Mouse (Mus musculus): ENCODE results near the gene Osbp.
A peak's percentile ranks its signal among the peaks of the same experiment; 100 is the strongest.
"Not testable (repeated sequence)": the region's sequence is repeated elsewhere in the genome, so short reads cannot be mapped to it uniquely, and the experiment has no call there.

Gene Osbp

DNA sequence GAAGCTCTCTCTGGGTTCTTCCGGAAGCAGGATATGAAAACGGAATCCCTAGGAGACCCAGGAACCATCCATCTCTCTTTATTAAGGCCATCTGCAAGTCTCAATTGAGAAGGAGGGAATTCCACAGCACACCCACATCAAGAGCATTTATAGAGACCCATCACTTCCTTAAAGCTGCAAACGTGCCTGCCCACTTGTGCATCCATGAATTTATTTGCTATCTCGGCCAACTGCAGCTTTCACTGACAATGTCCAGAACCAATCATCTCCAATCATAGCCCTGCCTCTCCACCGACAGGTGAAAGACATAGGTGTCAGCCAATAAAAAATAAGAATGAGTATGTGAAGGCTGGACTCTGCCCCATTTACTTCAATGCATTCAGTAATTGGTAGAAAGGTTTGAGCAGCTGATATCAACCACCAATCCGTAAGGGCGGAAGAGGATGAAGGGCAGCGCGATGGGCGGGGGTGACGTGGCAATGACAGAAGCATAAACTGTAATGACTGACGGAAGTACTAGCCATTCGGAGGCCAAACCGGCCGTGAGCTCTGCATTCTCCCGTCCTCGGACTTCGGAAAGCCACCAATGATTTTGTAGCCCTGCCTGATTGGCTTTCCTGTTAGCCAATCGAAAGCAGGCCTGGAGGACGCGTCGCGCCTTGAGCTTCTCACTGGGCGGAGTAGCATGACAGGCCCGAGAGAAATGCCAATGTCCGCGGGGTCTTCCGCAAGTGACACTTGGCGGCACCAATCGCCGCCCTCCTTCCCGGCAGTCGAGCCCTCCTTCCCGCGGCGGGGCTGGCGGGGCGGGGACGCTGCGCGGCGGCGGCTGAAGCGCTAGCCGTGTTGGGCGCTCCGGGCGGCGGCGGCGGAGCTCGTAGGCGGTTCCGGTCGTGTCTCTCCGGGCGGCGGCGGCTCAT, at the start of gene Osbp:
Osbp (plus strand) TSS at position 919 of the 920 bp plus-strand sequence.
- DNase-seq (ENCODE audit: inconsistent ontology term): peak; percentile 100

DNA sequence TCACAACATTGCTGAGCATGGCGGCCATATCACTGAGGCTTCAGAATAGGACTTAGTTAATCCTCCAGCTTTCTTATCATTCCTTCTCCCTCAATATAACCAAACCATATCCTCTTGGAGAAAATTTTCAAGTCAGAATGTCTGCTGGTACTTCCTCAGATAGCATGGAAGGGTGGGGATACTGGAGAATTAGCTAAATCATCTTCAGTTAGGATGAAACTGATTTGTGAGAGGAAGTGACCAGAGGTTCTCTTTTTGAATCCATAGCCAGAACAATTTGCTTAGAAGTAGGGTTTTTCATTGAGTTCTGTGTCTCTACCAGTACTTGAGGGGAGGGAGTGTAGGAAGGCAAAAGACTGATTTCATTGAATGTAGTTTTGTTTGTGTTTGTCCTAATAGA, 43.7 kb upstream of the Osbp start:
- no peak for DNase-seq (ENCODE audit: inconsistent ontology term)

DNA sequence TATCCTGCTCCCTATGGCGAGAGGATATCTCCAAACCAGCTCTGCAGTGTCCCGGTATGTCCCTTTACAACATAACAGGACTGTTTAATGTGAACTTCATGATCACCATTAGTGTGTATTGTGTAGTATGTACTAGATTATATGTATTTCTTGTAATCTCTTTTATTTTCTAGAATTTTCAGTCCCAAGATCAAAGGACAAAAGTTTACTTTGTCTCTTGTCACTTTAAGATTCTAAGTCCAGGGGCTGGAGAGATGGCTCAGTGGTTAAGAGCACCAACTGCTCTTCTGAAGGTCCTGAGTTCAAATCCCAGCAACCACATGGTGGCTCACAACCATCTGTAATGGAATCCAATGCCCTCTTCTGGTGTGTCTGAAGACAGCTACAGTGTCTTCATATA, 43.2 kb upstream of the Osbp start:
- DNase-seq (ENCODE audit: inconsistent ontology term): not testable (repeated sequence)

DNA sequence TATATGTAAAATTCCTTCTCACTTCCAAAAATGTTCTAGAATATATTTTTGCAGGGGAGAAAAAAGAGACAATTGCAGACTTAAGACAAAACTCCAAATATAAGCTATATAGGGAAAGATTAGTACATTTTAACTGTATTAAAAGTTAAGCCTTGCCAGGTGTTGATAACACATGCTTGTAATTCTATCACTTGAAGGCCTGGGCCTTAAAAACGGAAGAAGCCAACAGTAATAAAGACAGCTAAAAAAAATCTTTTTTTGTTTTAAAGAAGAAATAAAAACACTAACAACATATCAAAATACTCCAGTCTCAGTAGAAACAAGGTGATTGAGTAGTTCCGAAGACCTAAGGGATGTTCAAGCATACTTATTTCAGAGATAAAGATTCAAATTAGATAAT, 39.4 kb upstream of the Osbp start:
- no peak for DNase-seq (ENCODE audit: inconsistent ontology term)

DNA sequence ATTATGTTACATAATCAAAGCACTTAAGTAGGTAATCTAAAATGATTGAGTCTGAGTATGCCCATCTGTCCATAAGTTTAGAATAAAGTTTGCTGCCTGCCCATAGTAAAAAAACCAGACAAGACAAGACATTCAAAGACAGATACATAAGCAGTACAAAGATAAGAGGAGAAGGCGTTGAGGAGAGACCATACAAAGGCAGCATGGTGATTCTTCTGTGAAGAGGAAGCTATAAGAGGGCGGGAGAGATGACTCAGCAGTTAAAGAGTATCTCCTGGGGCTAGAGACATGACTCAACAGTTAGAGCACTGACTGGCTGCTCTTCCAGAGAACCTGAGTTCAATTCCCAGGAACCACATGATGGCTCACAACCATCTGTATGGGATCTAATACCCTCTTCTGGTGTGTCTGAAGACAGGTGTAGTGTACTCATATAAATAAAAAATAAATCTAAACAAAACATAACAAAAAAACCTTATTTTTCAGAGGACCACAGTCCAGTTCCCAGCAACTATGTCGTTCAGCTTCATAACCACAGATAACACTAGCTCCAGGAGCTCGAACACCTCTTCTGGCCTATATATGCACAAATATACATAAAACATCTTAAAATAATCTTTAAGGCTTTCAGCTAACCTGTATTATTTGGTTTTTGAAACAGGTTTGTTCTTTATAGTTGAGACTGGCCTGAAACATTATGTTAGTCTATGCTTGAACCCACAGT, 37.6 kb upstream of the Osbp start:
- no peak for DNase-seq (ENCODE audit: inconsistent ontology term)

DNA sequence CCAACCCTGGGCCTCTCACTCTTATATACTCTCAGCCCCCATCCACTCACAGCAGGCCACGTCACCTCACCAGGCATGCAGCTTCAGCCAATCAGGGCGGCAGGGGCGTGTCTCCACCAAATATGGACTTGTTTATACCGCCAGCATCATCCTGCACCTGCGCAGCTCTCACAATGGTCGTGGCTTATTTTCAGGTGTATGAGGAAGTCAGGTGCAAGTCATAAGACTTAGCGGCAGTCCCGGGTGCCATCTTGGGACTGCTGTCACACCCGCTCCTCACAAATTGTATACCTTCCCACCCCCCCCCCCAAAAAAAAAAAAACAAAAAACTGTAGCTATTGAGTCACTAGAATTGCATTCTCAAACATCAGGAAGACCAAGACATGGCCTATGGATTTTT, 19.3 kb upstream of the Osbp start:
- not testable (repeated sequence) for DNase-seq (ENCODE audit: inconsistent ontology term)

DNA sequence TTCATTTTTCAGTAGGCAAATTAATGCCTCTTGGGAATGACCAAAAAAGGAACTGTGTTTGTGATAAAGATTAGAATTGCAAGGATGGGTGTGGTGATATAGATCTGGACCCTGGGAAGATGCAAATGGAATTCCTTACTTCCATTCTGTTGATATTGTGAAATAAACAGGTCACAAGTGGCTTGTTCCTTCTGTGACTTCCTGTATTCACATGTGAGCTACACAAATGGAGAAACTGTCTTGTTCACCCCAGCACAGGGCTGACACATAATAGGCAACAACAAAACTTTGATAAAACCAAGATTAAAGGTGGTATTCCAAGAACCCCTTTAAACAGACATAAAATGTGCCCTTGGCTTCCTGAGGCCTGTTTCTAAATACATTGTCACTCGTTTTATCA, 15.9 kb upstream of the Osbp start:
- no peak for DNase-seq (ENCODE audit: inconsistent ontology term)

DNA sequence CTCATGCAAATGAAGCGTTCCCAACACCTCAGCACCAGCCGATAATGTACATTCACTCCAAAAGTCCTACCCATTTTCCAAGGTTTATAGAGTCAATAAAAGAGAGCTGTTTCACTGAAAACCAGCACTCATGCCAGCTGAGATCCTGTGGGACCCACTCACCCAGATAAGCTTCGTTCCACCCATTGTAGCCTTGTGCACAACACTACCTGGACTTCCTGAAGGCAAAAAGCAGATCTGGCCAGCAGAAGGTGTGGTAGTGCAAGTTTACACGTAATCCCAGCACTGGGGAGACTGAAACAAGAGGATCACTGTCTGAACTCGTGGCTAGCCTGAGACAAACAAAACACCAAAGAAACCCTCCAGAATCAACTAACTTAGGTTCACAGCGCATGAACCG, 15.0 kb upstream of the Osbp start:
- DNase-seq (ENCODE audit: inconsistent ontology term): no peak

DNA sequence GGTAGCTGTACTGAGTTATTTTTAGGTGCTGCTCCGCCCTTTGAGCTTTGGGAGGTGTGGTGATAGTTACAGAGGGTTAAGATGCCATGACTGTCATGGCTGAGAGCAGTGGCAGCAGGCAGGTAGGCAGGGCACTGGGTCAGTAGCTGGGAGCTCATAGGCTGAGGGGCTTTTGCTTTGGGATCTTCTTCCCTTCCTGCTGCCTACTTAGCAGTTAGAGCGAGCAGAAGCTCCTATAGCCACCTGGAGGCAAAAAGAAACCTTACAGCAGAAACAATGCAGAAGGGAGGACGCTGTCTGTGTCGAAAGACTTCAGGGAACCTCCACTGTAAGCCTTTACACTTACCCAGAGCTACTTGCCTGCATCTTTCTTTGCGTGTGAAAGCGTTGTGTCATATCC, 11.5 kb upstream of the Osbp start:
- no peak for DNase-seq (ENCODE audit: inconsistent ontology term)

DNA sequence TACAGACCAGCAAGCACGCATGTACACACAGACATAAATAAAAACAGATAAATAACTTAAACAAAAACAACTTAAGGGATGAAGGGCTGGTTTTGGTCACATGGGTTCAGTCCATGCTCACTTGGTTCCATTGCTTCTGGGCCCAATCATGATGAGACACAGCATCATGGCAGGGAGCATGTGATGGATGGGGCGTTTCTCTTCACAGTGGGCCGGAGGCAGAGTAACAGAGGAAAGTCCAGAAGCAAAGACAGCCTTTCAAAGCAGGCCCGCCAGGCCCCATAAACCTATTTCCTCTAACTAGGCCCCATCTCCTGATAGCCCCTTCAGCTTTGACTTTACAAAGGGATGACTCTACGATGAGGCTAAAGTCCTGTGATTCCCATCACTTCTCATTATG, 9.1 kb upstream of the Osbp start:
- DNase-seq (ENCODE audit: inconsistent ontology term): no peak

DNA sequence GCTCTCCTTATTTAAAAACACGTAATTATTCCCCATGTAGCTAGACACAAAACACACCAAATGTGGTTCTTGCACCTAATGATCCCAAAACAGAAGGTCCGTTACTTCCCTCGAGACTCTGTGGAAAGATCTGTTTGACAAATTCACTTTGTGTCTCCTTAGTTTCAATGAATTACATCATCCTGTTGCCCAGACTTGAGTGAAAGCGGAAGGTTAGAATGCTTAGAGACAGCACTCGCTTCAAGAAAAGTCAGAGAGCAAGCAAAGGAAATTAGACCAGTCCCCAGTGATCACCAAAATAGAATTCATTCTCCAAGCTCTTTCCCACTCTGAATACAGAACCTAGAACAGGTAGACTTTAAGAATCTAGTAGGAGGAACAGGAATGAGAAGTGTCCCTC, 8.3 kb upstream of the Osbp start:
- DNase-seq (ENCODE audit: inconsistent ontology term): no peak

DNA sequence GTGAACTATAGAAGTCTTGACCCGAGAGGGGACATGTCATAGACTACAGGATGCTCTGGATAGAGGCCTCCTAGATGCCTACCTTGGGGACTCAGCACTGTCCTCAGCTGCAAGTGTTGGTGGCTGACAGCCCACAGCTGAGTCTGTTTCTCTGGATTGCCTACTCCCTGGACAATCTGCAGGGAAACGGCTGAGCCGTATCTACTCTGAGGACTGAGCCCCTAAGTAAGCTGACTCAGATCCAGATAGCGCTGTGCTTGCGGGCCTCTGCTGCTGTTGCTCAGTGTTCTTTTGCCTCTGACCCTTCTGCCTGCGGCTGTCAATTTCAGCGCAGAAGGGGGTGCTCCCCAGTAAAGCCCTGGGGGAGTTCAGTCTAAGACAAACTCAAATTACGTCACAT, 7.9 kb upstream of the Osbp start:
- no peak for DNase-seq (ENCODE audit: inconsistent ontology term)

DNA sequence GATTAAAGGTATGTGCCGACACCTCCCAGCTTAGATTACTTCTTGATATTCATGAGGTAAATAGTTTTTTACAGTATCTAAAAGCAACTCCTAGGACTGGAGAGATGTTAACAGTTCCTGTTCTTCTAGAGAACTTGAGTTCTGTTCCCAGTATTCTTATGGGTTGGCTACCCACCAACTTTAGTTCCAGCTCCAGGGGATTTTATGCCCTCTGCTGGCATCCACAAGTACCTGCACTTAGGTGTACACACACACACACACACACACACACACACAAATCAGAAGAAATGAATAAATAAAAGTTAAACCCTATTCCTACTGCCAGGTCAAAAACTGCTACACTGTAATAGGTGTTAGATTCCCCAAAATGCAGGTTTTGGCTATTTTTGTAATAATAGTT, 1.5 kb upstream of the Osbp start:
- DNase-seq (ENCODE audit: inconsistent ontology term): no peak

DNA sequence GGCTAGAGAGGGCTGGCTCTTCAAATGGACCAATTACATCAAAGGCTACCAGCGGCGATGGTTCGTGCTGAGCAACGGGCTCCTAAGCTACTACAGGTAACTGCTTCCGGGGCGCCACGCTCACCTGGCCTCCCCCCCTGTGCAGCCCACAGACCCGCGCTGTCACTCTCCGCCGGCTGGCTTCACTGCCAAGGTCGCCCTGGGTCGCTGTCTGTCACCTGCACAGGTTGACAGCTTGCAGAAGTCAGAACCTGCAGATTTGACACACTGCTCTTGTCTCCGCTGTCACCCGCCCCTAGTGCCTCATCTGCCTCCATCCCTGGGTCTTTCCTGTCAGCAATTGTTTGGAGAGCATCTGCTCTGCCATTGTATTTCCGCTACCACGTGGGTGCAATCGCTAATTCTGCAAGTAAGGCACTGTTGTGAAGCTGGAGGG, 478 bp downstream of the Osbp start:
- peak; percentile 18 for DNase-seq (ENCODE audit: inconsistent ontology term)

DNA sequence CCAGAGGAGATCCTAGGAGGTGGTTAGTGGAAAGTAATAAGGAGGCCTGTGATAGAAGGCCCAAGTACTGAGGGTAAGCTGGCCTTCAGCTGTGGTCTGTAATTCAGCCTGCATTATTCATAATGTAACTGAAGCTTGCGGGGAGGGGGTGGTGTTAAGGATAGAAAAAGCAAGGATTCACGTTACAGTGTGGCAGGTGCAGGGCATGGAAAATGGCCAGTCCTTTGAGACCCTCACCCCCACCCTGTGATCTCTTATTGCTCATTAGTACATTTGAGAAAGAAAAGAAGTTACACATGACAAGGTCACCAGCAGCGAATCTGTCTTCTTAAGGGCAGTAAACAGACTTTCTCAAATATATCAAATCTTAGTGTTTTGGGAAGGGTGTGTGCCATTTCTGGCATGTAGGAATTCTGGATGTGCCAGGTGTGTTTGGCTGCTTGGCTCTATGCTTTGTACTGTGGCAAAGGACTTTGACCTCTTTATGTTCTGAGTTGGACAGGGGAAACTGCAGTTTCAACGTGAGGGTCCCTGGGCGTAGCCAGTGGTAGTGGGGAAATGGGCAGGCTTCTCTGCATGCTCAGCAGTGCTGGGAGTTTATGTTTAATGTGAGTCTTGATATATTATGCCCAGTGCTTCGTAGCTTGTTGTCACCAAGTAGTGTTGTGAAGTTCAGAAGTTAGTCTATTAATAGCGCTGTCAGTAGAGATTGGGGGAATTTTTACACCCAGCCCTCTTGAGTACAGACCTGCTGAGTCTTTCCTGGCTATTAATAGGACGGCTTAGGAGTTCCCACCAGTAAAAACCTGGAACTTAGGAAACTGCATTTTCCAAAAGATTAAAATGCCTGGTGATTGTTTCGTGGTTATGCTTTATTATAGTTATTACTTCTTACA, 3.7 kb downstream of the Osbp start:
- DNase-seq (ENCODE audit: inconsistent ontology term): no peak

DNA sequence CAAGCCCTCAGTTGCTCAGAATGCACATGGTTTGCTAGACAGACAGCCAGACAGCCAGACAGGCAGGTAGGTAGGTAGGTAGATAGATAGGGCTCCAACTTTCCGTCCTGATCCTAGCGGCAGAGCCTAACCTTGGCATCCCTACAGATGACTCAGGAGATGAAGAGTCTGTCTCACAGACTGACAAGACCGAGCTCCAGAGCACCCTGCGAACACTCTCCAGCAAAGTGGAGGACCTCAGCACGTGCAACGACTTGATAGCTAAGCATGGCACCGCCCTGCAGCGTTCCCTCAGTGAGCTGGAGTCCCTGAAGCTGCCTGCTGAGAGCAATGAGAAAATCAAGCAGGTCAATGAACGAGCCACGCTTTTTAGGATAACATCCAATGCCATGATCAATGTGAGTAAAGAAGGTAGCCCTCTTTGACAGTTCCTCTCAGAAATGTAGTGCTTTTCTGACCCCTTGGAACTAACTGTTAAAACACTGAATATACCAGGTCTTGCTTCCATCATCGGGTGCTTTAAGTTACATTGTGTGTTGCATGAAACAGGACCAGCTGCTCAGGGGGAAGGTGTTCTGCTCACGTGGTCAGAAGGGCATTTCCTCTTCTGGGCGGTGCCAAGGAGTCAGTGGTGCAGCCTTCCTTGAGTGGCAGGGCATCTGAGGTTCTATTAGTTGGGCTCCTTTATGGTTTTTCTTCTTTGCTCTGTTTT, 7.9 kb downstream of the Osbp start:
- DNase-seq (ENCODE audit: inconsistent ontology term): no peak

DNA sequence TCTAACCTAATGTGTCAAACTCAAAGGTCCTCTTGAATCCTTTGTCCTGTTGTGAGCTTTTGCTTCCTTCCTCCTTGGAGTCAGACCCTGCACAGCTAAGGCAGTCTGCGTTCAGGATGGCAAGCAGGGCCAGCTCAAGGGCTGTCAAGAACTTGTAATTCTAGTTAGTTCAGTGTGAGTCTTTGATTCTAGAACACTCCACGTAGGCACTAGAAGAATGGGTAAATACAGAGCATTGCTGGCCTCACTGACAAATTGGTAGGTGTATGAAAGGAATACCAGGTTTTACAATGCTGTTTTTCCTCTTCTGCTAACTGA, 8.4 kb downstream of the Osbp start:
- no peak for DNase-seq (ENCODE audit: inconsistent ontology term)

DNA sequence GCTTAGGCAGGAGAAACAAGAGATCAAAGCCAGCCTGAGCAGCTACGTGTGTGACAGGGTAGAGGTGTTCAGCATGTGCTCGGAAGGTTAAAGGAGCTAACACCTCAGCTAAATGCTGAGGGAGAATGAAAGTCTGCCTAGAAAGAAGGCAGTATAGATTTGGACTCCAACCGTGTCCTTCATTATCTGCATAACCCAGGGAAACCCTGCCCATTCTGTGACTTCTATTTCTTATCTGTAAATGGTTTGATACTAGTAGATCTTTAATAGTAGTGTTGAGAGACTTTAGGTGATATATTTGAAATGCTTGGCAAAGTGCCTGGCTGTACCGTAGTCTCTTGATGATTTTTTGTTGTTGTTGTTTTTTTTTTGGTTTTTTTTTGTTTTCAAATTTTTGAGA, 9.9 kb downstream of the Osbp start:
- DNase-seq (ENCODE audit: inconsistent ontology term): no peak

DNA sequence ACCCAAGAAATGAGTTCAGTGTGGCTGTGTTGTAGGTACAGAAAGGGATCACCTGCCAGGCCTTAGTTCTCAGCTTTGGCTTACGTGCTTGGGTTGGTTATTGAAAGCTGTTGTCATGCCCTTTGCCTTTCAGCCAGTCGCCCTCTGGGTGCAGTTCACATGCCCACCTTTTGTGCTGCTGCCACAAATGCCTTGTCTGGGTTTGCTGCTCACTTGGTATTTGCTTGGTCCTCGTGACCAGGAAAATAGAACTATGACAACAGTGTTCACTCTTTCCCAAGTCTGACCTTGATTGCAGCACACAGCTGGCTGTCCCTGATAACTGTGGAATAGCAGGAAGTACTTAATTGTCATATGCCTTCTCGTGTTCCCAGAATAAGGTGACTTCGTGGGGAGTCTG, 11.6 kb downstream of the Osbp start:
- DNase-seq (ENCODE audit: inconsistent ontology term): no peak

DNA sequence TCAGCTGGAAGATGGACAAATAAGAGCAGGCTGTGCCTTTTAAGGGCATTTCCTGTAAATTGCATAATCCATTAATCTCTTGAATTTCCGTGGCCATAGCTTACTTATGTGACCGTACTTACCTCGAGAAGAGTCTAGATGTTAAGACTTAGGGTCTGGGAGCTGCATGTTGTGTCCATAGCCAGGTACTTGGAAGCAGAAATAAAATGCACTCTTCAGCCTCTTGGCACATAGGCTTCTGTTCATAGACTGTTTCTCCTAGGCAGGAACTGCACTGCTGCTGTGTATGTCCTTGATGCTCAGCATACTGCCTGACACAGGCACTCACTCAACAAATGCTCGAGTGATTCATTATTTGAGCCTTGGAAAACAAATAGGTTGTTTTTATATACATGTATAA, 14.7 kb downstream of the Osbp start:
- no peak for DNase-seq (ENCODE audit: inconsistent ontology term)

DNA sequence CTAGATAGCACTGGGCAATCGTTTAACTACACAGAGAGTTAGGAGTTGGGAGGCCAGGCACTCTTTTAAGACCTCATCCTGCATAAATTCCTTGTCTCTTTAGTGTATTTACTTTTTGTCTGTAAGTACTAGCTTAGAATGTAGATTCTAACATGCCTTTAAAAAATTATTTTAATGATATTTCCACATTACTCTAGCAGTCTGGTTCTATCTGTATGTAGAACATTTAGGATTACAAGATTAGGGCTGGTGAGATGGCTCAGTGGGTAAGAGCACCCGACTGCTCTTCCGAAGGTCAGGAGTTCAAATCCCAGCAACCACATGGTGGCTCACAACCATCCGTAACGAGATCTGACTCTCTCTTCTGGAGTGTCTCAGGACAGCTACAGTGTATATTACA, 18.9 kb downstream of the Osbp start:
- not testable (repeated sequence) for DNase-seq (ENCODE audit: inconsistent ontology term)

DNA sequence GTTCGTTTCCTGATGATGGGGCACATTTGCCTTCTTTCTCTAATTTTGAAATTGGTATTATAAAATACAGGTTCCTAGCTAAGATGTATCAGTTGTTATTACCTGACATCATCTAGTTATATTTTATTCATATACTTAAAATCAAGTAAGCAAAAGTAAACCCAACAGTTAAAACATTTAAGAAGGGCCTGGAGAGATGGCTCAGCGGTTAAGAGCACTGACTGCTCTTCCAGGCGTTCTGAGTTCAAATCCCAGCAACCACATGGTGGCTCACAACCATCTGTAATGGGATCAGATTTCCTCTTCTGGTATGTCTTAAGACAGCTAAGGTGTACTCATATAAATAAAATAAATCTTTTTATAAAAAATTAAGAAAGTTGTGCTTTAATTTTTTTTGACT, 22.1 kb downstream of the Osbp start:
- DNase-seq (ENCODE audit: inconsistent ontology term): no peak

Measured in Muller cell, postnatal 12 days (primary cell).